Mouse (Mus musculus): ENCODE measurements around the gene Iqcg.
"Not testable (repeated sequence)": the region's sequence is repeated elsewhere in the genome, so short reads cannot be mapped to it uniquely, and the experiment has no call there.

The Iqcg gene

DNA sequence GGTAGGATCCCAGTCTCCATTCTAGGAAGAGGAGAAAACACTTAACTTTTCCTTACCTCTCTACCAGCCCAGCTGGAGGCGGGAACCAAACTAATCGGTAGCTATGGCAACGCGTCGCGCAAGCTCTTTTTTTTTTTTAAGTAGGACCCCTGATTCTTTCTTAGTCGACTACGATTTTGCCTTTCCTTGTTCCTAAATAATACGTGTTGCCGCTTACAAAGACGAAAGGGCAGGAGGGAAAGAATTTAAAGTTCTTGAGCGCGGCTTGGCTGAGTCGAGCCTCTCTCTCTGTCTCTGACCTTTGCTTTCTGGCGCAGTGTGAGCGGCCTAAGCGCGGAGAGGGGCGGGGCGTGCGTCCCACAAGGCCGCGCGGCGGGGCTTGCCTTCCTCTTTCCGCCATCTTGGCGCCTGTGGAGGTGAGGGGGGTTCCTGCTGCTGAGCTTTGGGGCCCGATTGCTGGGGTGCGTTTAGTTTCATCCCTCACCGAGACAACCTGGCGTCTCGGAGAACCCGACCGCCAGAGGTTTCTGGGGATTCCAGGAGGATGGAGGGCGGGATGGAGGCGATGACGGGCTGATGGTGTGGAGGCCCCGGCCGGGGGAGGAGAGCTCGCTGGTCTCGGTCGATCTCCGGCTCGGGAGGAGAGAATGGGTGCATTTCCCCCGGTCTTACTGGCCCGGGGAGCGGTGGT lies at the start of gene Iqcg, which contains the start of gene Rpl35a:
Gene Iqcg (minus strand): TSS at position 124 of the 691 bp plus-strand sequence.
Gene Rpl35a (plus strand): TSS at position 359 of the 691 bp plus-strand sequence.
- peak; percentile 77 for DNase-seq (ENCODE audit: low spot score)

GRCm38 (mm10) chr16:33085666-33086065 lies 29.6 kb upstream of the Iqcg start:
- DNase-seq (ENCODE audit: low spot score): no peak

GRCm38 (mm10) chr16:33083996-33084395 lies 28.0 kb upstream of the Iqcg start:
- DNase-seq (ENCODE audit: low spot score): no peak

- DNase-seq (ENCODE audit: low spot score): no peak
Observed at GRCm38 (mm10) chr16:33082951-33083350, 26.9 kb upstream of the Iqcg start.

DNA sequence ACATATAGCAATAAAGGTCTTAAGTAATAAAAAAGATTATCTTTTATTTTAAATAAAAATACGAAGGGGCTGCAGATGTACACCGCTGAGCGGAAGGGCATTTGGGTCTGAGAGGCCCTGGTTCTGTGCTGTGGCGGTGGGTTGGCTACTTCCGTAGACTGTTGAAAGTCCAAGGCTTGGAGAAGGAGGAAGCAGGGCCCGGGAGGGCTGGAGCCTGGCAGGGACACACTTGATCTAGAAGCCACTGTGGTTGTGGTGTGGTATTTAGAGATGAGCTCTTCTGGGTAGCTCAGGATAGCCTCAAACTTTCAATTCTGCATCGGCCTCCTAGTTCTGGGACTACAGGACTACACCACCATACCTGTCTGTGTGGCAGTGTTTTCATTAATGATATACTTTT lies 24.0 kb upstream of the Iqcg start:
- no peak for DNase-seq (ENCODE audit: low spot score)

- DNase-seq (ENCODE audit: low spot score): no peak
Observed at GRCm38 (mm10) chr16:33077069-33077627, 21.1 kb upstream of the Iqcg start.

- no peak for DNase-seq (ENCODE audit: low spot score)
Observed at GRCm38 (mm10) chr16:33076078-33076477, 20.1 kb upstream of the Iqcg start.

DNA sequence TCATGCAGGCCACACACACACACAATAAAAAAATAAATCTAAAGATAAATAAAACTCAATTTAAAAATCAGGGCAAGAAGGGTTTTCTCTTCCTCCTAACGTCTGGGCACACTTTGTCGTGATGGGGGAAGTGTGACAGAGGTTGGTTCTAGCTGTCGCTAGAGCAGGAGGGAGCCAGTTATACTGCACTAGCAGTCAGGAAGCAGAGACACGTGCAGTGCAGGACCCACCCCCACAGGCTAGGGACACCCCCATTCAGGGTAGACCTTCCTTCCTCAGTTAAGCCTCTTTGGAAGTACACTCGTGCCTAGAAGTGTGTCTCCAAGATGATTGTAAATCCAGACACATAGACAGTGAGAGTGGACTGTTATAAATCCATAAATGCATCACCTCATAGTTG lies 18.9 kb upstream of the Iqcg start:
- DNase-seq (ENCODE audit: low spot score): no peak

GRCm38 (mm10) chr16:33072871-33073557 lies 17.0 kb upstream of the Iqcg start:
- DNase-seq (ENCODE audit: low spot score): no peak

- no peak for DNase-seq (ENCODE audit: low spot score)
Observed at GRCm38 (mm10) chr16:33070928-33071327, 14.9 kb upstream of the Iqcg start.

- no peak for DNase-seq (ENCODE audit: low spot score)
Observed at GRCm38 (mm10) chr16:33064636-33065035, 8.6 kb upstream of the Iqcg start.

GRCm38 (mm10) chr16:33063267-33063666 lies 7.2 kb upstream of the Iqcg start:
- DNase-seq (ENCODE audit: low spot score): no peak

GRCm38 (mm10) chr16:33062682-33063131 lies 6.7 kb upstream of the Iqcg start:
- peak; percentile 73 for DNase-seq (ENCODE audit: low spot score)

- peak; percentile 36 for DNase-seq (ENCODE audit: low spot score)
Observed at GRCm38 (mm10) chr16:33062024-33062681, 6.1 kb upstream of the Iqcg start, which contains the start of gene Lmln. TSS of gene Lmln (plus strand) at chr16:33062521.

- no peak for DNase-seq (ENCODE audit: low spot score)
Observed at GRCm38 (mm10) chr16:33061400-33061799, 5.4 kb upstream of the Iqcg start.

- DNase-seq (ENCODE audit: low spot score): no peak
Observed at GRCm38 (mm10) chr16:33060926-33061325, 4.9 kb upstream of the Iqcg start.

DNA sequence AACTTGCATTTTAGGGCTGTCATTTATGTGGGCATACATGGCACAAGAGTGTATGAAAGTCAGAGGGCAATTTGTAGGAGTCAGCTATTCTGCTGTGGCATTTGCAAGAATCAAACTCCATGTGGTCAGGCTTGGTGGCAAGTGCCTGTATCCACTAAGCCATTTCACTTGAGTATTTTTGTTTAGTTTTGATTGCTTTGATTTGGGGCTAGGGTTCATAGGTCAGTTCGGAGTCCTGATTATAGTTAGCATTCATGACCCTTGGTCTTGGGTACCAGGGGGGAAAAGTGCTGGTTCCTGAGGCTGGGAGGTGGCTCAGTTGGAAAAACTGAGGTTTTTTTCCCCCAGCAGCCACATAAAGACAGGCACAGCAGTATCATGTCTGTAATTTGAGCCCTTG lies 3.5 kb upstream of the Iqcg start:
- no peak for DNase-seq (ENCODE audit: low spot score)

- not testable (repeated sequence) for DNase-seq (ENCODE audit: low spot score)
Observed at GRCm38 (mm10) chr16:33058656-33059055, 2.6 kb upstream of the Iqcg start.

DNA sequence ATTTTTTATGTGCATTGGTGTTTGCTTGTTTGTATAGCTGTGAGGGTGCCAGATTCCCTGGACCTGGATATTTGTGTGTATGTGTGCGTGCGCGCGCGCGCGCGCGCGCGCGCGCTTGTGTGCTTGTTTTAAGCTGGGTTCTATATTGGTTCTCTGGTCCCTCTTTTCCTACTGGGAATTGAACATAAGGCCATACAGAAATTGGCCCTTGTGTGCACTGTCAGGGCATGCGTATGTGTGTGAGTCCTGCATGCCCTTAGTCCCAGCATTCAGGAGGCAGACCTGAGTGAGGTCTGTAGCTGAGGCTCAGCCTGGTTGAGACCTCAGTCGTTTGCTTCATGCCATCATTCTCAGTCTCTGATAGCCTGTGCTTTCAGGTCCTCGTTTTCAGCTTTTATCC lies 2.0 kb upstream of the Iqcg start:
- no peak for DNase-seq (ENCODE audit: low spot score)

DNA sequence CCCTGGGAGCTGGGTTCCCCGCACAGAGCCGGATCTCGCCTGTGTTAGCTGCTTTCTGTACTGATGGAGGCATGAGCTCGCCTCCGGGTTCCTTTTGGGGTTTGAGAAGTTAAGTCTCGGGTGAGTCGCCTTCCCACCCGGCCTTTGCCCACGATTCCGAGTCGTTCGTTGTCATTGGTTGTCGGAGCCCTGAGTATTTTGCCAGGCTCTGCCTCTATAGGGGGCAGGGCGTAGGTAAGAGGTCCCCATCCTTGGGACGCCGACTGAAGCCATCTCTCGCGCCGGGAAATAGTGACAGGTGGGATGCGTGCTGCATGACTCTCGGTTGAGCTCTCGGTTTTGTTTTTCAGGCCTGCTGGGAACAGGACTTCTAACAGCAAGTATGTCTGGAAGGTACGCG lies 768 bp upstream of the Iqcg start:
- DNase-seq (ENCODE audit: low spot score): no peak

- no peak for DNase-seq (ENCODE audit: low spot score)
Observed at GRCm38 (mm10) chr16:33055655-33056054, 363 bp downstream of the Iqcg start.

- DNase-seq (ENCODE audit: low spot score): not testable (repeated sequence)
Observed at GRCm38 (mm10) chr16:33054927-33055326, 1.1 kb downstream of the Iqcg start.

GRCm38 (mm10) chr16:33053141-33053540 lies 2.9 kb downstream of the Iqcg start:
- no peak for DNase-seq (ENCODE audit: low spot score)

Measured in layer of hippocampus, adult 9-10 months (tissue).